ENCODE assay signal across 10 mouse cellular contexts in genomic region chr6:136548796-136549195, GRCm38 (mm10). TPM values are rescaled to one million over a fixed set of nuclear protein-coding genes. Genes with fewer than 3 reads are reported as not detected.
DNase-seq lines count a peak whose midpoint lies in the region; ATAC-seq and TF ChIP-seq lines count a peak whose summit lies in the region.
"Had no signal": no experiment of that assay in that cellular context is flagged by ENCODE, and none has a peak within 500 bp of the region (broad histone marks: within the 10 kb centered on the region; RNA-seq: fewer than 3 reads in every experiment).

No protein-coding gene starts in this region.

- DNase-seq in cerebellum, adult 9-10 months: peak; percentile 53
- DNase-seq in cerebellum, adult 9-11 months: no peak
- DNase-seq in liver, embryonic 11.5 days (ENCODE audit: low spot score): no peak
- peak; percentile 24 for DNase-seq in hindbrain, postnatal 0 days (ENCODE audit: low spot score)
- DNase-seq in left cerebral cortex, adult 11 months (ENCODE audit: low spot score): no peak
- no peak for DNase-seq in cerebellum, postnatal 36 days

- peak; percentile 47; the same call in 1 of the 2 replicates for ATAC-seq in liver, embryonic 16.5 days (ENCODE audit: low read depth)
- ATAC-seq in liver, embryonic 11.5 days (replicated peaks; ENCODE audit: low FRiP score): no peak
- 0 out of 2 replicates have a peak, but pooled peaks have one; percentile 52 for ATAC-seq in hindbrain, postnatal 0 days
- no peak for ATAC-seq in stomach, embryonic 14.5 days (ENCODE audit: insufficient number of reproducible peaks, insufficient read depth, low FRiP score, low read depth)

- 82% methylated on average over 6 of the region's 6 CpGs for WGBS in liver, embryonic 16.5 days (ENCODE audit: insufficient replicate concordance)
- 88% methylated on average over 6 of the region's 6 CpGs for WGBS in liver, embryonic 11.5 days
- WGBS in hindbrain, postnatal 0 days: 54% methylated on average over 6 of the region's 6 CpGs
- WGBS in stomach, embryonic 14.5 days: 85% methylated on average over 6 of the region's 6 CpGs

- H3K4me2 ChIP-seq in liver, embryonic 16.5 days (ENCODE audit: low read depth, low read length): no peak overlapping the region
- H3K4me2 ChIP-seq in liver, embryonic 11.5 days: no peak overlapping the region
- no peak overlapping the region for H3K4me2 ChIP-seq in hindbrain, postnatal 0 days (ENCODE audit: low read depth, low read length)
- no peak overlapping the region for H3K4me2 ChIP-seq in stomach, embryonic 14.5 days (replicated peaks; ENCODE audit: low read depth, low read length)
- H3K4me2 ChIP-seq: embryonic facial prominence, embryonic 15.5 days had no signal

- no peak overlapping the region for H3K9ac ChIP-seq in liver, embryonic 16.5 days (ENCODE audit: low read depth, low read length)
- H3K9ac ChIP-seq in liver, embryonic 11.5 days (ENCODE audit: low read depth, low read length): no peak overlapping the region
- no peak overlapping the region for H3K9ac ChIP-seq in hindbrain, postnatal 0 days (replicated peaks; ENCODE audit: low read length)
- no peak overlapping the region for H3K9ac ChIP-seq in stomach, embryonic 14.5 days (replicated peaks; ENCODE audit: low read depth, low read length)
- H3K9ac ChIP-seq: embryonic facial prominence, embryonic 15.5 days had no signal

- H3K4me3 ChIP-seq in liver, embryonic 16.5 days (ENCODE audit: low read depth, low read length): no peak overlapping the region
- no peak overlapping the region for H3K4me3 ChIP-seq in liver, embryonic 11.5 days (ENCODE audit: low read depth, low read length)
- H3K4me3 ChIP-seq in hindbrain, postnatal 0 days (ENCODE audit: low read length): no peak overlapping the region
- H3K4me3 ChIP-seq in stomach, embryonic 14.5 days (ENCODE audit: low read depth, low read length): no peak overlapping the region
- H3K4me3 ChIP-seq: embryonic facial prominence, embryonic 15.5 days had no signal

- no peak overlapping the region for H3K27ac ChIP-seq in liver, embryonic 16.5 days (ENCODE audit: low read length)
- no peak overlapping the region for H3K27ac ChIP-seq in liver, embryonic 11.5 days (ENCODE audit: low read depth, low read length)
- H3K27ac ChIP-seq in hindbrain, postnatal 0 days: peak overlapping the region; percentile 90
- H3K27ac ChIP-seq in stomach, embryonic 14.5 days (ENCODE audit: low read length): peak overlapping the region; percentile 13; the same call in 1 of the 2 replicates
- H3K27ac ChIP-seq: kidney, postnatal 0 days had no signal

- H3K27me3 ChIP-seq in liver, embryonic 16.5 days (ENCODE audit: control insufficient read depth, insufficient read depth, low read depth, low read length): no peaks in the 10 kb centered on the region
- H3K27me3 ChIP-seq in liver, embryonic 11.5 days (replicated peaks; ENCODE audit: control insufficient read depth, insufficient read depth, low read length): no peaks in the 10 kb centered on the region
- H3K27me3 ChIP-seq in hindbrain, postnatal 0 days (ENCODE audit: insufficient read depth, low read length): no peaks in the 10 kb centered on the region
- H3K27me3 ChIP-seq in stomach, embryonic 14.5 days (ENCODE audit: control insufficient read depth, insufficient read depth, low read length): no peaks in the 10 kb centered on the region
- H3K27me3 ChIP-seq: embryonic facial prominence, embryonic 15.5 days had no signal

- H3K4me1 ChIP-seq in liver, embryonic 16.5 days (ENCODE audit: control insufficient read depth, low read depth, low read length): peaks cover 26% of the 10 kb centered on the region
- H3K4me1 ChIP-seq in liver, embryonic 11.5 days (replicated peaks; ENCODE audit: control insufficient read depth, insufficient read depth, low read length): peaks cover 18% of the 10 kb centered on the region
- H3K4me1 ChIP-seq in hindbrain, postnatal 0 days (ENCODE audit: insufficient read depth, low read length): no peaks in the 10 kb centered on the region; the same call in 1 of the 2 replicates
- peaks cover 10% of the 10 kb centered on the region; the same call in 1 of the 2 replicates for H3K4me1 ChIP-seq in stomach, embryonic 14.5 days (ENCODE audit: control insufficient read depth, insufficient read depth, low read length)

- no peaks in the 10 kb centered on the region for H3K9me3 ChIP-seq in liver, embryonic 16.5 days (replicated peaks; ENCODE audit: control insufficient read depth, low read length)
- no peaks in the 10 kb centered on the region for H3K9me3 ChIP-seq in liver, embryonic 11.5 days (ENCODE audit: control insufficient read depth, low read length)
- no peaks in the 10 kb centered on the region for H3K9me3 ChIP-seq in hindbrain, postnatal 0 days (ENCODE audit: low read length)
- no peaks in the 10 kb centered on the region for H3K9me3 ChIP-seq in stomach, embryonic 14.5 days (ENCODE audit: control insufficient read depth, low read depth, low read length)
- H3K9me3 ChIP-seq: embryonic facial prominence, embryonic 15.5 days had no signal

- TF ChIP-seq CTCF in hindbrain, postnatal 0 days (IDR thresholded peaks at IDR 0.05; ENCODE audit: low read depth): peak; percentile 31

- no peaks in the 10 kb centered on the region for H3K36me3 ChIP-seq in liver, embryonic 16.5 days (ENCODE audit: control insufficient read depth, insufficient read depth)
- H3K36me3 ChIP-seq in liver, embryonic 11.5 days (ENCODE audit: control insufficient read depth, insufficient read depth, low read length): no peaks in the 10 kb centered on the region
- H3K36me3 ChIP-seq in hindbrain, postnatal 0 days (ENCODE audit: insufficient read depth, low read length): no peaks in the 10 kb centered on the region
- no peaks in the 10 kb centered on the region for H3K36me3 ChIP-seq in stomach, embryonic 14.5 days (ENCODE audit: control insufficient read depth, insufficient read depth, low read length)
- H3K36me3 ChIP-seq: embryonic facial prominence, embryonic 15.5 days had no signal

RNA-seq across cellular contexts. Expression of gene Atf7ip, which starts 42.8 kb away (rescaled TPM):
- 15.9 and 18.0 TPM in 2 replicates for polyA plus RNA-seq in liver, embryonic 16.5 days (2015; fragmentation: Nextera tagmentation; extraction: Ambion mirVana)
- polyA plus RNA-seq in liver, embryonic 11.5 days (2014; fragmentation: Nextera tagmentation; extraction: Ambion mirVana): 31.2 and 32.9 TPM in 2 replicates
- 39.4 and 42.8 TPM in 2 replicates for total RNA-seq in hindbrain, postnatal 0 days (2014; rRNA removed)
- polyA plus RNA-seq in hindbrain, postnatal 0 days (2015; fragmentation: Nextera tagmentation; extraction: Ambion mirVana): 22.9 and 25.6 TPM in 2 replicates
- polyA plus RNA-seq in stomach, embryonic 14.5 days (2014; fragmentation: Nextera tagmentation; extraction: Ambion mirVana): 49.9 and 59.3 TPM in 2 replicates

Comparison
In these comparisons a context has a peak if more than half of its experiments do, and no peak if none do; other contexts are left out.
1. DNase-seq: peak in cerebellum, adult 9-10 months (single experiment) and hindbrain, postnatal 0 days (single experiment); none in cerebellum, adult 9-11 months (single experiment), liver, embryonic 11.5 days (single experiment), left cerebral cortex, adult 11 months (single experiment) and cerebellum, postnatal 36 days (0 of 2).
2. ATAC-seq: peak in liver, embryonic 16.5 days (single experiment) and hindbrain, postnatal 0 days (single experiment); none in liver, embryonic 11.5 days (single experiment) and stomach, embryonic 14.5 days (single experiment).
3. H3K27ac ChIP-seq: peak in hindbrain, postnatal 0 days (single experiment) and stomach, embryonic 14.5 days (single experiment); none in liver, embryonic 16.5 days (single experiment) and liver, embryonic 11.5 days (single experiment).